Mouse (Mus musculus) brown adipose tissue, adult 24 weeks (tissue): ENCODE measurements around the gene Fam135a. TPM values are rescaled to one million over a fixed set of nuclear protein-coding genes. Genes with fewer than 3 reads are reported as not detected.

ENCODE experiments used
- H3K27ac ChIP-seq: fragments of 200-500 bp; replicated peaks from 2 replicates; pipeline ENCODE4 v1.5.1; 2012; ENCODE audit warnings: low read depth, mild to moderate bottlenecking, low read length
- H3K4me1 ChIP-seq: fragments of 200-500 bp; 2 replicates; pipeline ENCODE4 v1.6.1; 2012; ENCODE audit warnings: low read length, mixed read lengths; ENCODE audit not compliant: control insufficient read depth, insufficient read depth, insufficient read length
- H3K4me3 ChIP-seq: fragments of 200-500 bp; 2 replicates; pipeline ENCODE4 v1.5.1; 2012; ENCODE audit warnings: low read depth, mild to moderate bottlenecking, low read length, moderate library complexity; ENCODE audit not compliant: insufficient read depth
- polyA plus RNA-seq: library from polyadenylated mRNA; stranded (reverse); fragments of >200 nt; gene quantifications from 2 replicates; pipeline ENCODE4 v1.2.4, GENCODE M21; 2012; ENCODE audit not compliant: missing spikeins, insufficient read depth, insufficient read length

Fam135a gene
- polyA plus RNA-seq, 1 experiment: 5.9 TPM

DNA sequence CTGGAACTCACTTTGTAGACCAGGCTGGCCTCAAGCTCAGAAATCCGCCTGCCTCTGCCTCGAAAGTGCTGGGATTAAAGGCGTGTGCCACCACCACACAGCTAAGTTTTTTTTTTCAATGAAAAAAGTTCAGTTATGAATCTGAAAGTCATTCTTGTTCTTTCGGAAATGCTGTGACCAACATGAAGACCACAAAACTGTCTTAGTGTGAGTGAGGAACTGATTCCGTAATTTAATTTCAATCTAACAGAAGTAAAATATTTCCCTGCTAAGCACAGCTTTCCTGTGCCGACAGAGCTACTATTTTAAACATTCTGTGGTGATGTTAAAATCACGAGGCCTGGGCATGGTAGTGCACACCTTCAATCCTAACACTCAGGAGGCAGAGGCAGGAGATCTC is 7.7 kb downstream of the Fam135a start:
- Histone ChIP-seq H3K27ac (no peak overlapping the region), H3K4me1 (no peaks in the 10 kb centered on the region; the same call in 1 of the 2 replicates), H3K4me3 (no peak overlapping the region)

DNA sequence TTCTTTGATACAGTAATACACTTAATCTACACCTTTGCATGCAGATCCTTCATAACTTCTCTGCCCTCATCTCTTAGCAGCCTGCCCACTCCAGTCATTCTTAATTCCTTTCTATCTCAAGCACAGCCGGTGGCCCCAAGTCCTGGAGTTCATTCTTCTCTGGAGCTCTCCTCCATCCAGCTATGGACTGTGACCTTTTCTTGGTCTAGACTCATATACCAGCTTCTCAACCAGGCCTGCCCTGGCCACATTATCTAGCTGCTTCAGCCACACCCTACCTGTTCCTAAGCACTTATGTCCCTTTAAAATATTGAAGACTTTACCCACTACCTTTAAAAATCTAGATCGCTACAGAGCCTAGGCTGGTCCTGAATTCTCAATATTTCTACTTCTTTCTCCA is 9.5 kb downstream of the Fam135a start:
- H3K4me1 ChIP-seq: no peaks in the 10 kb centered on the region; the same call in 1 of the 2 replicates
- no peak overlapping the region for H3K4me3 ChIP-seq
- H3K27ac ChIP-seq: no peak overlapping the region

DNA sequence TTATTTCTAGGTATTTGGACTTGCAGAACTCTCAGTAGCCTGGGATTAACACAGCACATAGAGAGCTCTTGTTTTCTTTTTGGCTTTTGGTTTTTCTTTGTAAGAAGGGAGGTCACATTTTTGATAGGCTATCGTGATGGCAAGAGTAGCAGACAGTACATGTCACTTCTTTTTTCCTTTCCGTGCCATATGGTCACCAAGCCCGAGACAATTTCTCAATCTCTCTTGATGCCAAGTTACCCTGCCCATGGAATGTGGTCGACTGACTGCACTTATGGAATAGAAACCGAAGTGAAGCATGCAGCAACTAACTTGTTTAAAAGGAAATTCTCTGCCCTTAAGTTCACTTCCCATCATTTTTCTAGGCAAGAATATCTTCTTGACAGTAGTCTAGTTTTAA is 10.0 kb downstream of the Fam135a start:
- Histone ChIP-seq H3K4me1 (no peaks in the 10 kb centered on the region; the same call in 1 of the 2 replicates), H3K27ac (no peak overlapping the region), H3K4me3 (no peak overlapping the region)

DNA sequence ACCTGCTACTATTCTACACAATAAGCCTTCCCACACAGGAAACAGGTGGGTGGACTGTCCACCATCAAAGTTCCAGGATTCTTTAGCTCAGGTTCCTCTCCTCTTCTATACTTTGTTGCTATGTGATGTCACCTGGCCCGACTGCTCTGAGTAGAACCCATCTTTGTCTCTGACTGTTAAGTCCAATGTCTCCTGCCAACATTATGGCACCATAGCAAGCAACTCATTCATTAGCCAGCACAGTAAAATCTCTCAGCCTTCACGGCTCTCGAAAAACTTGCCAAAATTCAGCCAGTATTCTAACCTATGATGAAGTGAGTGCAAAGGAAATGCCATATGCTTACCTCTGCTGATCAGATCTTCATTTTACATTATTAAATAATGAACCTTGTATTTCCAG is 14.0 kb downstream of the Fam135a start:
- Histone ChIP-seq H3K4me1 (no peaks in the 10 kb centered on the region; the same call in 1 of the 2 replicates), H3K4me3 (no peak overlapping the region), H3K27ac (no peak overlapping the region)

DNA sequence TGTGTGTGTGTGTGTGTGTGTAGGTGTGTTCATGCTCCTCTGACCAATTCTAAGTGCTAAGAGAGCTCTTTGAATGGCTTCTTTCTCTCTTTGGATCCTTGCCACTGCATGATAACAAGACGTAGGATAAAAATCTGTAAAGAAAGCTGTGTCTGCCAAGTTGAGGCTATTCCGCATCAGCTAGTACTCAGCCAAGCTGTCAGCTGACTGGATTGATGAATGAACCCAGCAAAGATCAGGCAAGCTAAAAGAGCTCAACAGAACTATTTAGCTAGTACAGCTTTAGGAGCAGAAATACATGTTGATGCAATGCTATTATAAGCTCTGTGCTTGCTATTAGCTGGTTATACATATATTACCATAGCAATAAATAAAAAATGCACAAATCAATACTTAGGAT is 25.7 kb downstream of the Fam135a start:
- H3K27ac ChIP-seq: no peak overlapping the region
- H3K4me1 ChIP-seq: no peaks in the 10 kb centered on the region
- H3K4me3 ChIP-seq: no peak overlapping the region

- no peak overlapping the region for H3K27ac ChIP-seq
- H3K4me1 ChIP-seq: no peaks in the 10 kb centered on the region
- no peak overlapping the region for H3K4me3 ChIP-seq
Observed at GRCm38 (mm10) chr1:24073386-24074248, 26.5 kb downstream of the Fam135a start.

DNA sequence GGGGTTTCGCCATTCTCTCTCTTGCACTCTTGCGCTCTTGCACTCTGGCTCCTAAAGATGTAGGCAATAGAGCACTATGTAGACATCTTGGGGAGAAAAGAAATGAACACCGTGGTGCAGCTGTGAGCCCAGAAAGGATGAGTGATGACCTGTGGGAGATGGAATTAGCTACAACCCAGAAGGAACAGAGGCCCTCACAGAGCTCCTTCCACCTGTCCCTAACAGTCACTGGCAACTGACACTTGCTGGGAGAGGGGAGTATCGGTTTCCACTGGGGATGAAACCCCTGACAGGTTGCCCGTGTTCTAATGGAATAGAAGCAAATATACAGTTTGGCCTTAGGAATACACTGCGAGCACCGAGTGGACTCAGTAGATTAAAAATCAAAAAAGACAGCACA is 31.3 kb downstream of the Fam135a start:
- H3K27ac ChIP-seq: no peak overlapping the region
- H3K4me3 ChIP-seq: no peak overlapping the region
- H3K4me1 ChIP-seq: no peaks in the 10 kb centered on the region

GRCm38 (mm10) chr1:24066706-24067105 is 33.4 kb downstream of the Fam135a start:
- H3K4me1 ChIP-seq: no peaks in the 10 kb centered on the region
- H3K27ac ChIP-seq: no peak overlapping the region
- H3K4me3 ChIP-seq: no peak overlapping the region

DNA sequence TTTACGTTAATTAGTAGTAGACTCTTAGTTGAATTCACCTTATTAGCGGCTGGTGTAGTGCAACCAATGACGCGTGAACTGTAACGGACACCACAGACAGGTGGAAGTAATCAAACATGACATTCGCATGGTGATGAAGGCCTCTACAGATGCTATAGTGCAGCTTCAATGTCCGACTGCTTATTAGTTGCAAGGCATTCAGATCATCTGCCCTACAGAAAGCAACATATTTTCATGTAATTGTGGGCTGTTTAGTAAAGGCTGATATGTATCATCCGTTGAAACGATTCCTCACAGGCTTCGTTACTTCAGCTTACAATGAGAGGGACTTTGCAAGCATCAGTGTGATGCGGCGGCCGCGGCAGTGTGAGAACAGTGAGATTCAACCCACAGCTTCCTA is 44.4 kb downstream of the Fam135a start:
- H3K27ac ChIP-seq: no peak overlapping the region
- H3K4me3 ChIP-seq: no peak overlapping the region
- no peaks in the 10 kb centered on the region for H3K4me1 ChIP-seq

DNA sequence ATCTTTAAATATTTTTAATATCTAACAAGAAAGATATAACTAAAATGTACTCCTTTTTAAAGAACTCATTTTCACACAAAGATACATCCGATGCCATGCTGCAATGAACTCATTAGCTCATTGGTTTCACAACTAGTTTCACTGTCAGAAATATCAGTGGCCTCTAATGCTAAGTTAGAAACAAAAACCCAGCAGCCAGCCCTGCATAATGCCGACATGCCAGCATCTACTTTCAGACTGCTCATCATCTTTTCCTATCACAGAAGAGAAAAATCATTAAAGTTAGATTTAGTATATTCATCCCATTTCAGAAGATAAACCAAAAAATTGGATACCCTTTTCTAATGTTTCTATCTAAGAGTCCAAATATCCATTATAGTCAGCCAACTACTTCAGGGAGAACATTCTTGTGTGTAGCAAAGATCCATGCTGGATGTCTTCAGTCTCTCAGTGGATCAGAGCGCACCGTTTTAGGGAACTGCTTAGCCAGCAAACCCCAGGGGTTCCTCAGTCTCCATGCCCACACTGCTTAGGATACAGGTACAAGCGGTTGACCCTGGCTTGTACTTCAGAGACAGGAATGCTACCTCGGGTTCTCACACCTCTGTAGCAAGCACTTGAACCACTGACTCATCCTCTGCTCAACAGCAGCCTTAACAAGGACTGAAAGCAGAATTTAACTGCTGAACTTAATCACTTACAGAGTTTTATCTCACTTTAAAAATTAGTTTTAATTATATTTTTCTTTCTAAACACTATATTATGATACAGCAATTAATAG is 53.2 kb downstream of the Fam135a start:
- H3K27ac ChIP-seq: no peak overlapping the region
- H3K4me3 ChIP-seq: no peak overlapping the region
- H3K4me1 ChIP-seq: no peaks in the 10 kb centered on the region

- Histone ChIP-seq H3K27ac (no peak overlapping the region), H3K4me1 (no peaks in the 10 kb centered on the region), H3K4me3 (no peak overlapping the region)
Observed at GRCm38 (mm10) chr1:24045627-24046026, 54.5 kb downstream of the Fam135a start.

GRCm38 (mm10) chr1:24043007-24043406 is 57.1 kb downstream of the Fam135a start:
- H3K4me3 ChIP-seq: no peak overlapping the region
- H3K27ac ChIP-seq: no peak overlapping the region
- H3K4me1 ChIP-seq: no peaks in the 10 kb centered on the region

DNA sequence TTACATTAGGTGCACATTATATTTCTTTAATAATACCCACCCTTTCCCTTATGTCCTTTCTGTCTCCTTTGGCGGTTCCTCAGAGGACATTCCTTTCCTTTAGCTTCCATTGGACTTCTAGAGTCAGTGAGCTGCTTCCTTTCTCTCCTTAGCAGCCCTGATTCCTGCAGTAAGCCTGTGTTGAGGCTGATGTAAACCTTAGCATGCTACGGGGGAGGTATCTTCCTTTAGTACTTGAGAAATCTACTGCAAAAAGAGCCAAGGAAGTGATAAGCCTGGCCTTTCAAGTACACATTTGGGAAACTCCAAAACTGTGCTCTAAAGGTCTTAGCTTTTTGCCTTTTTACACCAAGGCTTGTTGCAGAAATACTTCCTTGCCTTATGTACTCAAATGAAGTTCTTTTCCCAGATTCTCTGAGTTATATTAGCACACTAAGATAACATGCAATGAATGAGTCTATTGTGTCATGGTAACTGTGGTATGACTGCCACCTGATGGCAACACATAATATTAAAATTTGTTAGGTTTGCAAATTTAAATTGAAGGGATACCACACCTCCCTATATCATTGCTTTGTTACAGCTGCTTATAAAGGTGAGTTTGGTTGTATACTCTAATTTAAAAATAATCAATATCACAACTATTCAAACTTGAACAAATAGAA is 66.2 kb downstream of the Fam135a start:
- Histone ChIP-seq H3K4me1 (no peaks in the 10 kb centered on the region), H3K4me3 (no peak overlapping the region), H3K27ac (no peak overlapping the region)

DNA sequence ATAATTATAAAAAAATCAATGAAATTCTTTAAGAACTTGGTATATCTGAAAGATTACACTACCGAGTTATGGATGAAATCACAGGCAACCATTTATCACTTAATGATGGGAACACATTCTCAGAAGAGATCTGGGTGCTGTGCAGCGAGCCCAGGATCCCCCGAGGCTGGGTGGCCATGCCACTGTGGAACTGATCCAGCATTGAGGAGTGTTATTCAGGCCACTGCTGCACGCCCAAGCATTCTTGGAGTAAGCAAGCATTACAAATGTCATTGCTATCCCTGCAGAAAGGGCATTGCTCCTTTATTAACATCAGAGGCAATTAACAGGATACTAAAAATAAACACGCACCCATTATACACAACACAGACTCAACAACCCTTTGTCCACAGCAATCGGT is 89.3 kb downstream of the Fam135a start:
- 0 out of 2 replicates have a peak overlapping the region, but pooled peaks have one; percentile 47 for H3K27ac ChIP-seq
- no peak overlapping the region for H3K4me3 ChIP-seq
- H3K4me1 ChIP-seq: no peaks in the 10 kb centered on the region; the same call in 1 of the 2 replicates

GRCm38 (mm10) chr1:24010016-24010415 is 90.1 kb downstream of the Fam135a start:
- no peaks in the 10 kb centered on the region; the same call in 1 of the 2 replicates for H3K4me1 ChIP-seq
- peak overlapping the region; percentile 80 for H3K27ac ChIP-seq
- no peak overlapping the region for H3K4me3 ChIP-seq
